Mouse (Mus musculus): ENCODE measurements at regions not wholly inside any gene's neighbourhood (a gene's known extent, or its start where the extent isn't known, plus 50 kb on each side); places are given as distances from the start of the nearest gene placed in this dataset.

- WGBS: 67% methylated on average over 2 of the region's 2 CpGs
- no peaks in the 10 kb centered on the region; the same call in 1 of the 2 replicates for H3K9me3 ChIP-seq (replicated peaks)
- ATAC-seq (replicated peaks; ENCODE audit: insufficient number of reproducible peaks, insufficient read depth, low FRiP score, low read depth): no peak
Observed at GRCm38 (mm10) chr16:84456596-84456995, 58.3 kb upstream of the A730009L09Rik start.

GRCm38 (mm10) chr16:84462150-84462549 is 52.8 kb upstream of the A730009L09Rik start:
- Histone ChIP-seq H3K9ac (no peak overlapping the region), H3K36me3 (no peaks in the 10 kb centered on the region), H3K9me3 (replicated peaks) (no peaks in the 10 kb centered on the region; the same call in 1 of the 2 replicates), H3K27me3 (no peaks in the 10 kb centered on the region), H3K4me2 (no peak overlapping the region), H3K4me3 (no peak overlapping the region), H3K27ac (no peak overlapping the region), H3K4me1 (replicated peaks) (no peaks in the 10 kb centered on the region)
- 6% methylated on average over 1 of the region's 1 CpGs for WGBS
- ATAC-seq (replicated peaks; ENCODE audit: insufficient number of reproducible peaks, insufficient read depth, low FRiP score, low read depth): no peak

More at GRCm38 (mm10) chr16:84456596-84456995, 58.3 kb upstream of the A730009L09Rik start:
- H3K4me1 ChIP-seq (replicated peaks): no peaks in the 10 kb centered on the region
- no peak overlapping the region for H3K27ac ChIP-seq
- no peaks in the 10 kb centered on the region for H3K36me3 ChIP-seq
- no peak overlapping the region for H3K9ac ChIP-seq
- no peak overlapping the region for H3K4me2 ChIP-seq
- no peaks in the 10 kb centered on the region for H3K27me3 ChIP-seq
- H3K4me3 ChIP-seq: no peak overlapping the region

Measured in heart, embryonic 15.5 days (tissue).